8 mouse cellular contexts compared by ENCODE assay signal in the genomic region with DNA sequence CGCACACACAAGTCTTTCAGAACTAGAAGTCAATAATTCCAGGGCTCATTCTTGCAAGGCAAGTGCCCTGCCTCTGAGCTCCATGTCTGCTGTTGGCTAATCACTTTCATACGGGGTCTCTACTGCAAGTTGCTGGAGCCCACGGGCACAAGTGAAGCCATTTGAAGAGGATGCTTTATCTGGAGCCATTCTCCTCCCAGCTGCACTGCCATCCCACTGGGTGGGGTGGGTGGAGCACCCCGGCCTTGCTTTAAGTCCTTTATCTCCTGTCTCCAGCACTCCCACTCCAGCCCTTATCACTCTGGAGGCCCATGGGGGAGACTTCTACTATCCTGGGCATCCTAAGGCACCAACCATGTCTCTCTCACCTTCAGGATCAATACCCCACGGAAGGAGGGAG. TPM values are rescaled to one million over a fixed set of nuclear protein-coding genes. Genes with fewer than 3 reads are reported as not detected.
DNase-seq lines count a peak whose midpoint lies in the region; ATAC-seq and TF ChIP-seq lines count a peak whose summit lies in the region.

No protein-coding gene starts in this region.

- DNase-seq in layer of hippocampus, adult 9-11 months, result peak; percentile 3
- no peak for DNase-seq in layer of hippocampus, adult 11-12 months (ENCODE audit: low spot score)
- no peak for DNase-seq in limb, embryonic 14.5 days (ENCODE audit: low spot score)
- peak; percentile 84 for DNase-seq in spleen, postnatal 4 days (ENCODE audit: low spot score in 2 of 2)
- no peak for DNase-seq in testis, postnatal 10 days (ENCODE audit: low spot score)
- DNase-seq in retina, postnatal 1 day, result no peak
- no peak for DNase-seq in kidney, adult 18-20 months

- H3K9me3 ChIP-seq in erythroblast, embryonic 14.5 days (ENCODE audit: control insufficient read depth, low read length), result peaks cover 2% of the 10 kb centered on the region; the same call in 1 of the 2 replicates
- H3K9me3 ChIP-seq in limb, embryonic 14.5 days (ENCODE audit: control insufficient read depth, low read length), result no peaks in the 10 kb centered on the region

- no peak for ATAC-seq in limb, embryonic 14.5 days (ENCODE audit: low FRiP score, low read depth)

- H3K4me3 ChIP-seq in erythroblast, embryonic 14.5 days (replicated peaks), result peak overlapping the region; percentile 79
- H3K4me3 ChIP-seq in limb, embryonic 14.5 days (replicated peaks; ENCODE audit: low read length), result peak overlapping the region; percentile 76

- no peaks in the 10 kb centered on the region for H3K27me3 ChIP-seq in erythroblast, embryonic 14.5 days (ENCODE audit: control insufficient read depth)
- no peaks in the 10 kb centered on the region for H3K27me3 ChIP-seq in limb, embryonic 14.5 days (ENCODE audit: control insufficient read depth, insufficient read depth, low read length)

- peak overlapping the region; percentile 85 for H3K4me2 ChIP-seq in limb, embryonic 14.5 days (replicated peaks; ENCODE audit: low read depth, low read length, severe bottlenecking)

- peaks cover 71% of the 10 kb centered on the region for H3K36me3 ChIP-seq in erythroblast, embryonic 14.5 days (ENCODE audit: control insufficient read depth)
- H3K36me3 ChIP-seq in limb, embryonic 14.5 days (ENCODE audit: control insufficient read depth, insufficient read depth, low read length), result peaks cover 37% of the 10 kb centered on the region

- 55% methylated on average over 5 of the region's 5 CpGs for WGBS in limb, embryonic 14.5 days

- TF ChIP-seq POLR2A in limb, embryonic 14.5 days (IDR thresholded peaks at IDR 0.05; ENCODE audit: borderline replicate concordance, extremely low read depth, insufficient read depth, insufficient read length), result no peak

- H3K9ac ChIP-seq in limb, embryonic 14.5 days (ENCODE audit: low read depth, low read length, severe bottlenecking), result peak overlapping the region; percentile 91

- H3K4me1 ChIP-seq in erythroblast, embryonic 14.5 days (ENCODE audit: control insufficient read depth), result peaks cover 84% of the 10 kb centered on the region
- peaks cover 25% of the 10 kb centered on the region for H3K4me1 ChIP-seq in limb, embryonic 14.5 days (ENCODE audit: control insufficient read depth, insufficient read depth, low read length)

- H3K27ac ChIP-seq in limb, embryonic 14.5 days (replicated peaks; ENCODE audit: low read depth, low read length), result no peak overlapping the region

RNA-seq across cellular contexts. Expression of gene Rnaseh2a, which starts 1.3 kb away (rescaled TPM):
- polyA plus RNA-seq in erythroblast, embryonic 14.5 days (2012), result 162 and 179 TPM in 2 replicates
- 58.6 and 60.8 TPM in 2 replicates for polyA plus RNA-seq in limb, embryonic 14.5 days (2012; rRNA removed)
- 87.6 and 90.8 TPM in 2 replicates for polyA plus RNA-seq in limb, embryonic 14.5 days (2014; fragmentation: Nextera tagmentation; extraction: Ambion mirVana)

RNA-seq across cellular contexts. Expression of gene Prdx2, which starts 1.5 kb away (rescaled TPM):
- polyA plus RNA-seq in erythroblast, embryonic 14.5 days (2012), result 111 and 222 TPM in 2 replicates
- polyA plus RNA-seq in limb, embryonic 14.5 days (2012; rRNA removed), result 387 and 405 TPM in 2 replicates
- polyA plus RNA-seq in limb, embryonic 14.5 days (2014; fragmentation: Nextera tagmentation; extraction: Ambion mirVana), result 839 and 877 TPM in 2 replicates

RNA-seq across cellular contexts. Expression of gene Gm49661, which starts 1.7 kb away (rescaled TPM):
- not detected in 2 replicates for polyA plus RNA-seq in erythroblast, embryonic 14.5 days (2012)
- polyA plus RNA-seq in limb, embryonic 14.5 days (2012; rRNA removed), result 2.0 TPM in 1 of 2 replicates, not detected in the other
- polyA plus RNA-seq in limb, embryonic 14.5 days (2014; fragmentation: Nextera tagmentation; extraction: Ambion mirVana), result not detected in 2 replicates

RNA-seq across cellular contexts. Expression of gene Junb, which starts 7.6 kb away (rescaled TPM):
- polyA plus RNA-seq in erythroblast, embryonic 14.5 days (2012), result 9.6 and 10.3 TPM in 2 replicates
- 11.3 and 16.4 TPM in 2 replicates for polyA plus RNA-seq in limb, embryonic 14.5 days (2012; rRNA removed)
- polyA plus RNA-seq in limb, embryonic 14.5 days (2014; fragmentation: Nextera tagmentation; extraction: Ambion mirVana), result 16.9 and 18.0 TPM in 2 replicates

RNA-seq across cellular contexts. Expression of gene Hook2, which starts 19.5 kb away (rescaled TPM):
- polyA plus RNA-seq in erythroblast, embryonic 14.5 days (2012), result 0.46 and 0.58 TPM in 2 replicates
- 15.1 and 17.7 TPM in 2 replicates for polyA plus RNA-seq in limb, embryonic 14.5 days (2012; rRNA removed)
- 17.4 and 18.1 TPM in 2 replicates for polyA plus RNA-seq in limb, embryonic 14.5 days (2014; fragmentation: Nextera tagmentation; extraction: Ambion mirVana)

Comparison
In these comparisons a context has a peak if more than half of its experiments do, and no peak if none do; other contexts are left out.
1. DNase-seq: peak in layer of hippocampus, adult 9-11 months (single experiment) and spleen, postnatal 4 days (2 of 2); none in layer of hippocampus, adult 11-12 months (single experiment), limb, embryonic 14.5 days (single experiment), testis, postnatal 10 days (single experiment), retina, postnatal 1 day (single experiment) and kidney, adult 18-20 months (single experiment).